Mouse (Mus musculus) adrenal gland, postnatal 25 days (tissue): ENCODE measurements around the gene Spty2d1. TPM values are rescaled to one million over a fixed set of nuclear protein-coding genes. Genes with fewer than 3 reads are reported as not detected.
"Not testable (repeated sequence)": the region's sequence is repeated elsewhere in the genome, so short reads cannot be mapped to it uniquely, and the experiment has no call there.

Source experiments
- DNase-seq: peaks from one replicate; pipeline ENCODE4 v3.0.0; 2021; ENCODE audit warnings: mixed read lengths
- total RNA-seq: library from RNA; stranded (reverse); gene quantifications from 2 replicates; pipeline ENCODE4 v1.2.3, GENCODE M21; 2021

Spty2d1 gene
- total RNA-seq, 1 experiment from 2014 or later: 18.9 TPM

- no peak for DNase-seq
Measured at GRCm38 (mm10) chr7:47020956-47021355, 12.7 kb upstream of the Spty2d1 start.

- no peak for DNase-seq
Measured at GRCm38 (mm10) chr7:47019641-47020040, 11.4 kb upstream of the Spty2d1 start.

GRCm38 (mm10) chr7:47017146-47017545, 8.9 kb upstream of the Spty2d1 start:
- no peak for DNase-seq

- DNase-seq: no peak
Measured at GRCm38 (mm10) chr7:47016602-47017001, 8.4 kb upstream of the Spty2d1 start.

GRCm38 (mm10) chr7:47015390-47016065, 7.3 kb upstream of the Spty2d1 start:
- peak; percentile 82 for DNase-seq

- no peak for DNase-seq
Measured at GRCm38 (mm10) chr7:47014564-47015389, 6.6 kb upstream of the Spty2d1 start.

GRCm38 (mm10) chr7:47013131-47013767, 5.0 kb upstream of the Spty2d1 start:
- DNase-seq: no peak

- no peak for DNase-seq
Measured at GRCm38 (mm10) chr7:47007818-47008167, 418 bp downstream of the Spty2d1 start.

- no peak for DNase-seq
Measured at GRCm38 (mm10) chr7:47007109-47007780, 966 bp downstream of the Spty2d1 start.

GRCm38 (mm10) chr7:47003411-47004115, 4.6 kb downstream of the Spty2d1 start:
- DNase-seq: no peak

- DNase-seq: no peak
Measured at GRCm38 (mm10) chr7:47001900-47002275, 6.3 kb downstream of the Spty2d1 start.

GRCm38 (mm10) chr7:47001125-47001899, 6.9 kb downstream of the Spty2d1 start:
- DNase-seq: no peak

- no peak for DNase-seq
Measured at GRCm38 (mm10) chr7:47000644-47000983, 7.6 kb downstream of the Spty2d1 start.

- no peak for DNase-seq
Measured at GRCm38 (mm10) chr7:46999983-47000643, 8.1 kb downstream of the Spty2d1 start.

- DNase-seq: no peak
Measured at GRCm38 (mm10) chr7:46998942-46999341, 9.3 kb downstream of the Spty2d1 start.

GRCm38 (mm10) chr7:46997644-46998395, 10.4 kb downstream of the Spty2d1 start:
- peak; percentile 26 for DNase-seq

- DNase-seq: no peak
Measured at GRCm38 (mm10) chr7:46997008-46997407, 11.2 kb downstream of the Spty2d1 start.

- DNase-seq: no peak
Measured at GRCm38 (mm10) chr7:46995558-46995957, 12.7 kb downstream of the Spty2d1 start.

- DNase-seq: no peak
Measured at GRCm38 (mm10) chr7:46993079-46993478, 15.1 kb downstream of the Spty2d1 start.

- DNase-seq: not testable (repeated sequence)
Measured at GRCm38 (mm10) chr7:46989387-46989786, 18.8 kb downstream of the Spty2d1 start.
